Mouse (Mus musculus): ENCODE data around the gene Slc43a2. TPM values are rescaled to one million over a fixed set of nuclear protein-coding genes. Genes with fewer than 3 reads are reported as not detected.

Gene Slc43a2
- polyA plus RNA-seq, 1 experiment from 2014 or later = 2.6 TPM

- Histone ChIP-seq H3K9ac (peak overlapping the region; percentile 37; the same call in 1 of the 2 replicates), H3K36me3 (no peaks in the 10 kb centered on the region), H3K27ac (peak overlapping the region; percentile 17; the same call in 1 of the 2 replicates), H3K4me1 (peaks cover 15% of the 10 kb centered on the region), H3K9me3 (no peaks in the 10 kb centered on the region), H3K4me2 (peak overlapping the region; percentile 98), H3K27me3 (no peaks in the 10 kb centered on the region), H3K4me3 (peak overlapping the region; percentile 62)
- 13% methylated on average over 38 of the region's 38 CpGs for WGBS
- no peak for ATAC-seq (ENCODE audit: insufficient number of reproducible peaks, low FRiP score, low TSS enrichment, low read depth)
These were observed 1.1 kb downstream of the Slc43a2 start for GRCm38 (mm10) chr11:75532340-75533277.

- no peak for ATAC-seq (ENCODE audit: insufficient number of reproducible peaks, low FRiP score, low TSS enrichment, low read depth)
- H3K27ac ChIP-seq = no peak overlapping the region
- H3K9me3 ChIP-seq = no peaks in the 10 kb centered on the region
- WGBS = 74% methylated on average over 6 of the region's 6 CpGs
- no peak overlapping the region for H3K4me2 ChIP-seq
- H3K9ac ChIP-seq = no peak overlapping the region
- no peak overlapping the region for H3K4me3 ChIP-seq
- no peaks in the 10 kb centered on the region for H3K27me3 ChIP-seq
- H3K4me1 ChIP-seq = peaks cover 24% of the 10 kb centered on the region
- H3K36me3 ChIP-seq = no peaks in the 10 kb centered on the region
These were observed 2.0 kb downstream of the Slc43a2 start for GRCm38 (mm10) chr11:75533314-75534015.

GRCm38 (mm10) chr11:75534286-75535033 is 3.0 kb downstream of the Slc43a2 start:
- Histone ChIP-seq H3K4me3 (no peak overlapping the region), H3K36me3 (no peaks in the 10 kb centered on the region), H3K4me2 (no peak overlapping the region), H3K9me3 (no peaks in the 10 kb centered on the region), H3K27me3 (no peaks in the 10 kb centered on the region), H3K4me1 (peaks cover 28% of the 10 kb centered on the region), H3K9ac (no peak overlapping the region), H3K27ac (no peak overlapping the region)
- ATAC-seq (ENCODE audit: insufficient number of reproducible peaks, low FRiP score, low TSS enrichment, low read depth) = no peak
- WGBS = 69% methylated on average over 4 of the region's 4 CpGs

GRCm38 (mm10) chr11:75535106-75535795 is 3.8 kb downstream of the Slc43a2 start:
- H3K4me1 ChIP-seq = peaks cover 29% of the 10 kb centered on the region
- 45% methylated on average over 13 of the region's 13 CpGs for WGBS
- H3K9ac ChIP-seq = no peak overlapping the region
- H3K27me3 ChIP-seq = no peaks in the 10 kb centered on the region
- H3K4me2 ChIP-seq = no peak overlapping the region
- H3K27ac ChIP-seq = no peak overlapping the region
- no peaks in the 10 kb centered on the region for H3K9me3 ChIP-seq
- no peak overlapping the region for H3K4me3 ChIP-seq
- ATAC-seq (ENCODE audit: insufficient number of reproducible peaks, low FRiP score, low TSS enrichment, low read depth) = no peak
- H3K36me3 ChIP-seq = no peaks in the 10 kb centered on the region

GRCm38 (mm10) chr11:75536255-75537024 is 4.9 kb downstream of the Slc43a2 start:
- WGBS = 83% methylated on average over 12 of the region's 12 CpGs
- no peak overlapping the region for H3K9ac ChIP-seq
- H3K4me2 ChIP-seq = no peak overlapping the region
- H3K9me3 ChIP-seq = no peaks in the 10 kb centered on the region
- H3K27me3 ChIP-seq = no peaks in the 10 kb centered on the region
- no peaks in the 10 kb centered on the region for H3K36me3 ChIP-seq
- H3K27ac ChIP-seq = no peak overlapping the region
- peaks cover 24% of the 10 kb centered on the region for H3K4me1 ChIP-seq
- ATAC-seq (ENCODE audit: insufficient number of reproducible peaks, low FRiP score, low TSS enrichment, low read depth) = no peak
- H3K4me3 ChIP-seq = no peak overlapping the region

GRCm38 (mm10) chr11:75537025-75537414 is 5.5 kb downstream of the Slc43a2 start:
- WGBS = 85% methylated on average over 8 of the region's 8 CpGs
- H3K9ac ChIP-seq = no peak overlapping the region

GRCm38 (mm10) chr11:75537491-75538183 is 6.1 kb downstream of the Slc43a2 start:
- no peak overlapping the region for H3K4me2 ChIP-seq

More at GRCm38 (mm10) chr11:75537025-75537414, 5.5 kb downstream of the Slc43a2 start:
- Histone ChIP-seq H3K27ac (no peak overlapping the region), H3K4me1 (peaks cover 23% of the 10 kb centered on the region), H3K9me3 (no peaks in the 10 kb centered on the region), H3K36me3 (no peaks in the 10 kb centered on the region), H3K4me3 (no peak overlapping the region), H3K4me2 (no peak overlapping the region), H3K27me3 (no peaks in the 10 kb centered on the region)
- ATAC-seq (ENCODE audit: insufficient number of reproducible peaks, low FRiP score, low TSS enrichment, low read depth) = no peak

GRCm38 (mm10) chr11:75538184-75538969 is 6.9 kb downstream of the Slc43a2 start:
- Histone ChIP-seq H3K27ac (peak overlapping the region; percentile 18; the same call in 1 of the 2 replicates), H3K27me3 (no peaks in the 10 kb centered on the region), H3K9ac (no peak overlapping the region), H3K4me3 (no peak overlapping the region), H3K4me1 (peaks cover 15% of the 10 kb centered on the region; the same call in 1 of the 2 replicates), H3K9me3 (no peaks in the 10 kb centered on the region), H3K36me3 (no peaks in the 10 kb centered on the region), H3K4me2 (no peak overlapping the region)
- ATAC-seq (ENCODE audit: insufficient number of reproducible peaks, low FRiP score, low TSS enrichment, low read depth) = no peak
- 71% methylated on average over 9 of the region's 9 CpGs for WGBS

More at GRCm38 (mm10) chr11:75537491-75538183, 6.1 kb downstream of the Slc43a2 start:
- ATAC-seq (ENCODE audit: insufficient number of reproducible peaks, low FRiP score, low TSS enrichment, low read depth) = no peak
- H3K27me3 ChIP-seq = no peaks in the 10 kb centered on the region
- H3K9ac ChIP-seq = no peak overlapping the region
- no peaks in the 10 kb centered on the region for H3K9me3 ChIP-seq
- peaks cover 17% of the 10 kb centered on the region for H3K4me1 ChIP-seq
- no peaks in the 10 kb centered on the region for H3K36me3 ChIP-seq
- H3K27ac ChIP-seq = peak overlapping the region; percentile 18; the same call in 1 of the 2 replicates
- WGBS = 49% methylated on average over 11 of the region's 11 CpGs
- H3K4me3 ChIP-seq = no peak overlapping the region

- no peak overlapping the region for H3K9ac ChIP-seq
- no peak overlapping the region for H3K27ac ChIP-seq
- H3K9me3 ChIP-seq = no peaks in the 10 kb centered on the region
- 86% methylated on average over 13 of the region's 13 CpGs for WGBS
- H3K4me1 ChIP-seq = peaks cover 15% of the 10 kb centered on the region; the same call in 1 of the 2 replicates
- ATAC-seq (ENCODE audit: insufficient number of reproducible peaks, low FRiP score, low TSS enrichment, low read depth) = no peak
- H3K4me2 ChIP-seq = no peak overlapping the region
- H3K4me3 ChIP-seq = no peak overlapping the region
- H3K36me3 ChIP-seq = no peaks in the 10 kb centered on the region
- H3K27me3 ChIP-seq = no peaks in the 10 kb centered on the region
These were observed 7.4 kb downstream of the Slc43a2 start for GRCm38 (mm10) chr11:75538970-75539299.

- Histone ChIP-seq H3K27me3 (no peaks in the 10 kb centered on the region), H3K9ac (no peak overlapping the region), H3K4me3 (no peak overlapping the region), H3K4me1 (peaks cover 15% of the 10 kb centered on the region; the same call in 1 of the 2 replicates), H3K36me3 (no peaks in the 10 kb centered on the region), H3K4me2 (no peak overlapping the region), H3K9me3 (no peaks in the 10 kb centered on the region), H3K27ac (no peak overlapping the region)
- no peak for ATAC-seq (ENCODE audit: insufficient number of reproducible peaks, low FRiP score, low TSS enrichment, low read depth)
- 68% methylated on average over 8 of the region's 8 CpGs for WGBS
These were observed 8.7 kb downstream of the Slc43a2 start for GRCm38 (mm10) chr11:75540209-75540608.

Data from limb, embryonic 15.5 days (tissue).